Mouse (Mus musculus) C2C12 (cell line): ENCODE results near the gene Acer3. TPM values are rescaled to one million over a fixed set of nuclear protein-coding genes. Genes with fewer than 3 reads are reported as not detected.

Experiments used
- H3K27me3 ChIP-seq: one replicate; pipeline ENCODE4 v1.6.1; 2011; ENCODE audit not compliant: control insufficient read depth, insufficient read depth, insufficient read length
- H3K36me3 ChIP-seq: one replicate; pipeline ENCODE4 v1.6.1; 2011; ENCODE audit not compliant: control insufficient read depth, insufficient read depth
- H3K4me3 ChIP-seq: one replicate; pipeline ENCODE4 v1.5.1; 2011; ENCODE audit warnings: mild to moderate bottlenecking, control low read depth; ENCODE audit not compliant: poor library complexity, insufficient read depth, severe bottlenecking
- H3K79me2 ChIP-seq: one replicate; pipeline ENCODE4 v1.6.1; 2011; ENCODE audit not compliant: control insufficient read depth, insufficient read depth
- H3K79me3 ChIP-seq: one replicate; pipeline ENCODE4 v1.6.1; 2011; ENCODE audit warnings: low read depth, control low read depth
- H3ac ChIP-seq: one replicate; pipeline ENCODE3; 2011; ENCODE audit warnings: low read depth; ENCODE audit not compliant: control insufficient read depth, insufficient read length
- CEBPB ChIP-seq: IDR thresholded peaks from one replicate; pipeline ENCODE4 v1.6.1; 2011; ENCODE audit warnings: low read depth, mild to moderate bottlenecking, control low read depth, moderate library complexity
- CTCF ChIP-seq: IDR thresholded peaks from one replicate; pipeline ENCODE4 v1.5.1; 2011; ENCODE audit not compliant: control insufficient read depth, insufficient read depth, insufficient read length
- FOSL1 ChIP-seq: IDR thresholded peaks from one replicate; pipeline ENCODE4 v1.8.0; 2011; ENCODE audit warnings: mild to moderate bottlenecking, low read length; ENCODE audit not compliant: poor library complexity, insufficient read depth, severe bottlenecking
- MAX ChIP-seq: IDR thresholded peaks from one replicate; pipeline ENCODE4 v1.6.1; 2011; ENCODE audit warnings: mild to moderate bottlenecking, control low read depth
- MYOD1 ChIP-seq: IDR thresholded peaks from one replicate; pipeline ENCODE4 v1.6.1; 2011; ENCODE audit warnings: low read depth; ENCODE audit not compliant: control insufficient read depth, insufficient read length
- MYOG ChIP-seq: IDR thresholded peaks from one replicate; pipeline ENCODE4 v1.6.1; 2011; ENCODE audit not compliant: control insufficient read depth, insufficient read length; ENCODE audit errors: extremely low read depth
- USF1 ChIP-seq: IDR thresholded peaks from one replicate; pipeline ENCODE4 v1.6.1; 2011; ENCODE audit warnings: low read depth, mild to moderate bottlenecking, control low read depth, moderate library complexity
- long read RNA-seq, 2 experiments: library from polyadenylated mRNA; unstranded; transcript quantifications; one replicate each; pipeline ENCODE4 v2.0.0; 2019 to 2020
- polyA plus RNA-seq: library from polyadenylated mRNA; unstranded; fragments of >200 nt; fragmentation: generic; extraction: Trizol; gene quantifications from one replicate; pipeline ENCODE4 v1.2.1, GENCODE M21; 2012; ENCODE audit warnings: missing spikeins

Acer3 gene
- polyA plus RNA-seq: 7.6 TPM
- long read RNA-seq, experiment 1, full-length matches to known transcripts: 14 of 16 reads
- long read RNA-seq, experiment 1, partial matches to known transcripts: 1 of 16 reads
- long read RNA-seq, experiment 1, other reads (novel, unspliced or antisense): 1 of 16 reads
- long read RNA-seq, experiment 2, full-length matches to known transcripts: 17 of 20 reads
- long read RNA-seq, experiment 2, partial matches to known transcripts: 0 of 20 reads
- long read RNA-seq, experiment 2, other reads (novel, unspliced or antisense): 3 of 20 reads

DNA sequence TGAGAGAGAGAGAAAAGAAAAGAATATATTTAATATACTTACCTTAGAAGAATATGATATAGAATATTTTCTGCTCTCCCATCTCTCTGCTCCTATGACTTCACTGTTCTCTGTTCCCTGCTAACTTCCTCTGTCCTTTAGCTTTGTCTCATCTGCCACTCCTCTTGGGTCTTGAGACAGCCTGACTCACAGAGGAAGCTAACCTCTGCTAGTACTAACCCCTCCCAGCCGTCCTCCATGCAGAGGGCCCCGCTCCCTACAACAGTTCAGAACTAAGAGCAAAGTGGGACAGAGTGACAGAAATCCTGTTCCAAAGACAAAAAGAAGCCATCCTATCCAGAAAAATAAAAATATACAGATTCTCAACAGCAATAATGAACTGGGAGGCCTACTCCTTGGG lies at the start of gene Acer3:
Gene Acer3, minus strand, starts transcription at position 126 of the 400 bp plus-strand sequence.
- Histone ChIP-seq H3K27me3 (no peaks in the 10 kb centered on the region), H3K36me3 (no peaks in the 10 kb centered on the region), H3K4me3 (no peak within 1 kb of the TSS), H3K79me3 (no peaks in the 10 kb centered on the region), H3K79me2 (no peaks in the 10 kb centered on the region), H3ac (no peak within 1 kb of the TSS)
- TF ChIP-seq MYOG (no peak), CEBPB (no peak), FOSL1 (no peak), MAX (no peak), USF1 (no peak), MYOD1 (no peak), CTCF (no peak)

DNA sequence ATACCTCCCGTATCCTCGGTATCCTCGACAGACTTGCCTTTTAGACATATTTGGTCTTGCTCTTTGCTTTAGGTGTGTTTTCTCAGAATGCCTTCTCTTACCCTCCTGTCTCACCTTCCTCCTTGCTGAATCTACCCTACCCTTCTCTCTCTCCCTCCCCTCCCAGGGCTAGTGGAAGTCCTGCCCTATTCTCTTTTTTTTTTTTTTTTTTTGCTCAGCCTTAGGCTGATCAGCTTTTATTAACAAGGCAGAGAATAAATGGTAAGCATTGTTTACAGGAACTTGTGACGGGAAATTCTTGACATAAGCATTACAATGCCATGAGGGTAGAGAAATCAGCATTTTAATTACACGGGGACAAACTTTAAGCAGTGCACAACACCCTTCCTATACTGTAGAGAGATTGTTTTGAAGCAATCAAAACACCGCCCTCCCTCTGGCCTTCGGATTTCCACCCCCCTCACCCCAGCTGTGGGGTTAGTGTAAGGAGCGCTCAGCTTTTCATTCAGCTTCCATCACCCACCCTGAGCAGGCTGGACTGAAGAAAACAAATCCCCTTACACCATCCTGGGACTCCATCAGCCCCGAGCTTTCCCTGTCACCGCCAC lies 48.9 kb upstream of the Acer3 start:
- no peaks in the 10 kb centered on the region for H3K79me3 ChIP-seq
- no peak for TF ChIP-seq CEBPB
- no peak for TF ChIP-seq MAX
- TF ChIP-seq USF1: no peak
- no peak for TF ChIP-seq MYOD1
- no peak for TF ChIP-seq CTCF
- no peak for TF ChIP-seq MYOG
- no peak for TF ChIP-seq FOSL1
- no peak overlapping the region for H3ac ChIP-seq
- H3K79me2 ChIP-seq: no peaks in the 10 kb centered on the region
- no peaks in the 10 kb centered on the region for H3K36me3 ChIP-seq
- H3K27me3 ChIP-seq: no peaks in the 10 kb centered on the region
- no peak overlapping the region for H3K4me3 ChIP-seq

DNA sequence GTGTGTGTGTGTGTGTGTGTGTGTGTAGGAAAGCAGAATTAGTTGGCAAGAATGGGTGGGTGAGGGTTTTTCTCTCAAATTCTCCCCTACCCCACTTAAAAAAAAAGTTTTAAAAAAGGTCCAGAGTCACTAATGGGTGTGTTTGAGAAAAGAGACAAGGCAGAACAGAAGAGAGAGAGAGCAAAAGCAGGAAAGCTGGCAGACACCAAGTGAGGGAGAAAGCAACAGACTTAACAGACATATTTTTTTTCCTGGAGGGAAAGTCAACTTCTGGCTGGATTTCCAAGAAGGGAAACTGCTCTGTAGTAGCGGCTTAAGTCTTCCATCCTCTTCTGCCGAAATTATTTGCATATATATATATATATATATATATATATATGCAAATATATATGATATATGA lies 40.7 kb upstream of the Acer3 start:
- Histone ChIP-seq H3K79me2 (peaks cover 43% of the 10 kb centered on the region), H3ac (no peak overlapping the region), H3K36me3 (peaks cover 13% of the 10 kb centered on the region), H3K79me3 (peaks cover 28% of the 10 kb centered on the region), H3K27me3 (no peaks in the 10 kb centered on the region), H3K4me3 (peak overlapping the region; percentile 60)
- TF ChIP-seq MYOG: no peak
- no peak for TF ChIP-seq MYOD1
- TF ChIP-seq FOSL1: no peak
- TF ChIP-seq CTCF: no peak
- no peak for TF ChIP-seq CEBPB
- no peak for TF ChIP-seq MAX
- TF ChIP-seq USF1: no peak

DNA sequence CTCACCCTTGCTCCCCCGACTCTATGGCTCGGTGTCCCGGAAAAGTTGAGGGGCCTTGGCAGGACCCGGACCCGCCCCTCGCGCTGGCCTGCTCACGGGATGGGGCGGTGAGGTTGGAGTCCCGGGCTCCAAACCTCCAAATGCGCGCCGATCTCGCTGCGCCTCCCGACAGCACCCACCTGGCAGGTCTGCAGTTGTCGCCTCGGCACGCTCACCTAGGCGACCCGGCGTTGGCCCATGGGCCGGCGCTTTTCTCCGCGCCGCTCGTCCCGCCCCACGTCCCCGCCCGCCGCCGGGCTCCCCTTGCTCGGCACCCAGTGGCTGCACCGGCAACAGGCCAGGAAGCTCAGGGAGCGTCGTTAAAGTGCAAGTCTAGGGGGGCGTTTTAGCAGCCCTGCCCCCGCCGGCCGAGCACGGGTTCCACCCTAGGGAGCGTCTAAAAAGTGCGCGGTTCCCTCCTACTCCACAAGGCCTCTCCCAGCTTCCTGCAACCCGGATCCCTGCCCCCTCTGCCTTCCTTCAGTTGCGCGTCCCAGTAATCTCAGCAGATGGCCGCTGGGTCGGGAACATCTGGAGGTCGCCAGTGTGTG lies 40.1 kb upstream of the Acer3 start, which contains the start of gene Tsku:
Gene Tsku, minus strand, starts transcription at position 266 of the 590 bp plus-strand sequence.
- Histone ChIP-seq H3K79me3 (peaks cover 33% of the 10 kb centered on the region), H3K36me3 (peaks cover 13% of the 10 kb centered on the region), H3K27me3 (no peaks in the 10 kb centered on the region), H3K79me2 (peaks cover 48% of the 10 kb centered on the region), H3ac (peak within 1 kb of the TSS; percentile 66), H3K4me3 (peak within 1 kb of the TSS; percentile 60)
- no peak for TF ChIP-seq MYOD1
- TF ChIP-seq MYOG: no peak
- TF ChIP-seq MAX: peak; percentile 24

DNA sequence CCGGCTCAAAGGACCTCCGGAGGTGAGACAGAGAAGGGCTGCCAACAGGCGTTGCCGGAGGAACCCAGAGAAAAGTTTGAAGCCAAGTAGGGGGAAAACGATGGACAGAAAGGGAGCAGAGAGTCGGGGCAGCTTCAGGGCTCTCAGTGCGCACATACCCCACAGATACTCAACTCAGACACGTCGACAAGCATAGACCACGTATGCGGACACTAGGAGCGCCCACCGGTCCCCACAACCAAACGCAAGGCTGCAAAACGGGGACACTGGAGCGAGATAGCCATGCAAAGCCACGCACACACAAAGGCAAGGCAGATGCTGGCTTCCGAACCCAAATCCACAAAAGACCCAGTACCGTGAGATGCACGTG lies 39.6 kb upstream of the Acer3 start:
- Histone ChIP-seq H3ac (peak overlapping the region; percentile 66), H3K79me2 (peaks cover 54% of the 10 kb centered on the region), H3K4me3 (peak overlapping the region; percentile 60), H3K36me3 (peaks cover 13% of the 10 kb centered on the region), H3K27me3 (no peaks in the 10 kb centered on the region), H3K79me3 (peaks cover 35% of the 10 kb centered on the region)
- no peak for TF ChIP-seq CEBPB
